ENCODE assay signal across 8 mouse cellular contexts in genomic region chr16:90995023-90995422, GRCm38 (mm10). TPM values are rescaled to one million over a fixed set of nuclear protein-coding genes. Genes with fewer than 3 reads are reported as not detected.
DNase-seq lines count a peak whose midpoint lies in the region; ATAC-seq and TF ChIP-seq lines count a peak whose summit lies in the region.

No protein-coding gene starts in this region.

- no peaks in the 10 kb centered on the region for H3K27me3 ChIP-seq in embryonic facial prominence, embryonic 13.5 days
- no peaks in the 10 kb centered on the region for H3K27me3 ChIP-seq in embryonic facial prominence, embryonic 10.5 days (replicated peaks; ENCODE audit: low read depth, poor library complexity, severe bottlenecking)
- no peaks in the 10 kb centered on the region for H3K27me3 ChIP-seq in heart, postnatal 0 days (ENCODE audit: control insufficient read depth, insufficient read depth, low read length)
- no peaks in the 10 kb centered on the region for H3K27me3 ChIP-seq in lung, postnatal 0 days (replicated peaks; ENCODE audit: insufficient read depth, low read length)
- no peaks in the 10 kb centered on the region for H3K27me3 ChIP-seq in hindbrain, embryonic 11.5 days (ENCODE audit: control insufficient read depth, insufficient read depth, low read length)
- H3K27me3 ChIP-seq in limb, embryonic 10.5 days (ENCODE audit: low read depth, poor library complexity, severe bottlenecking) = no peaks in the 10 kb centered on the region

- TF ChIP-seq EP300 in heart, postnatal 0 days (IDR thresholded peaks at IDR 0.05; ENCODE audit: low read depth) = no peak
- TF ChIP-seq EP300 in lung, postnatal 0 days (IDR thresholded peaks at IDR 0.05) = no peak

- DNase-seq in embryonic facial prominence, embryonic 10.5 days (ENCODE audit: low spot score) = no peak
- DNase-seq in NIH3T3 (ENCODE audit: low read depth) = peak; percentile 17
- DNase-seq in heart, postnatal 0 days (ENCODE audit: low spot score) = peak; percentile 31
- peak; percentile 58 for DNase-seq in lung, postnatal 0 days (ENCODE audit: low spot score)
- no peak for DNase-seq in hindbrain, embryonic 11.5 days (ENCODE audit: low spot score)
- DNase-seq in frontal cortex, adult 2 months (ENCODE audit: extremely low spot score in 1 of 2, low spot score in 1 of 2) = no peak
- DNase-seq in limb, embryonic 10.5 days (ENCODE audit: low spot score) = no peak

- no peaks in the 10 kb centered on the region for H3K9me3 ChIP-seq in embryonic facial prominence, embryonic 13.5 days
- H3K9me3 ChIP-seq in embryonic facial prominence, embryonic 10.5 days = no peaks in the 10 kb centered on the region
- H3K9me3 ChIP-seq in heart, postnatal 0 days (replicated peaks; ENCODE audit: control insufficient read depth, low read length) = no peaks in the 10 kb centered on the region
- no peaks in the 10 kb centered on the region for H3K9me3 ChIP-seq in lung, postnatal 0 days (ENCODE audit: low read length)
- H3K9me3 ChIP-seq in hindbrain, embryonic 11.5 days (ENCODE audit: control insufficient read depth, low read length) = no peaks in the 10 kb centered on the region
- no peaks in the 10 kb centered on the region for H3K9me3 ChIP-seq in limb, embryonic 10.5 days (replicated peaks)

- no peak for TF ChIP-seq CTCF in heart, postnatal 0 days (IDR thresholded peaks at IDR 0.05; ENCODE audit: low read depth)
- TF ChIP-seq CTCF in lung, postnatal 0 days (IDR thresholded peaks at IDR 0.05) = no peak

- H3K36me3 ChIP-seq in embryonic facial prominence, embryonic 13.5 days = peaks cover 12% of the 10 kb centered on the region
- peaks cover 9% of the 10 kb centered on the region; the same call in 1 of the 2 replicates for H3K36me3 ChIP-seq in embryonic facial prominence, embryonic 10.5 days (replicated peaks)
- peaks cover 26% of the 10 kb centered on the region for H3K36me3 ChIP-seq in heart, postnatal 0 days (replicated peaks; ENCODE audit: control insufficient read depth, insufficient read depth, low read length)
- 0 out of 2 replicates have a peak, but pooled peaks cover 6% of the 10 kb centered on the region for H3K36me3 ChIP-seq in lung, postnatal 0 days (ENCODE audit: insufficient read depth, low read length)
- no peaks in the 10 kb centered on the region for H3K36me3 ChIP-seq in hindbrain, embryonic 11.5 days (ENCODE audit: control insufficient read depth, insufficient read depth, low read length)
- peaks cover 7% of the 10 kb centered on the region; the same call in 1 of the 2 replicates for H3K36me3 ChIP-seq in limb, embryonic 10.5 days

- H3K4me1 ChIP-seq in embryonic facial prominence, embryonic 13.5 days = peaks cover 24% of the 10 kb centered on the region
- peaks cover 5% of the 10 kb centered on the region; the same call in 1 of the 2 replicates for H3K4me1 ChIP-seq in embryonic facial prominence, embryonic 10.5 days
- H3K4me1 ChIP-seq in heart, postnatal 0 days (ENCODE audit: control insufficient read depth, insufficient read depth) = peaks cover 14% of the 10 kb centered on the region; the same call in 1 of the 2 replicates
- H3K4me1 ChIP-seq in lung, postnatal 0 days (ENCODE audit: insufficient read depth, low read depth, low read length) = 0 out of 2 replicates have a peak, but pooled peaks cover 4% of the 10 kb centered on the region
- H3K4me1 ChIP-seq in hindbrain, embryonic 11.5 days (replicated peaks; ENCODE audit: control insufficient read depth, insufficient read depth, low read length) = no peaks in the 10 kb centered on the region
- H3K4me1 ChIP-seq in limb, embryonic 10.5 days = peaks cover 4% of the 10 kb centered on the region; the same call in 1 of the 2 replicates

- ATAC-seq in embryonic facial prominence, embryonic 13.5 days (ENCODE audit: insufficient number of reproducible peaks, insufficient read depth, low FRiP score, low TSS enrichment, low read depth) = no peak
- ATAC-seq in heart, postnatal 0 days (ENCODE audit: insufficient read depth, low read depth) = peak; percentile 41; the same call in 1 of the 2 replicates
- ATAC-seq in lung, postnatal 0 days = peak; percentile 67
- no peak for ATAC-seq in hindbrain, embryonic 11.5 days (ENCODE audit: low FRiP score)

- no peak overlapping the region for H3K4me2 ChIP-seq in embryonic facial prominence, embryonic 13.5 days
- H3K4me2 ChIP-seq in heart, postnatal 0 days (ENCODE audit: low read depth, low read length) = no peak overlapping the region
- no peak overlapping the region; the same call in 1 of the 2 replicates for H3K4me2 ChIP-seq in lung, postnatal 0 days (replicated peaks; ENCODE audit: low read depth, low read length)
- no peak overlapping the region for H3K4me2 ChIP-seq in hindbrain, embryonic 11.5 days (replicated peaks; ENCODE audit: low read depth, low read length)

- 0 out of 2 replicates have a peak overlapping the region, but pooled peaks have one; percentile 1 for H3K9ac ChIP-seq in embryonic facial prominence, embryonic 13.5 days
- no peak overlapping the region for H3K9ac ChIP-seq in heart, postnatal 0 days (replicated peaks; ENCODE audit: low read depth, low read length)
- H3K9ac ChIP-seq in lung, postnatal 0 days (replicated peaks; ENCODE audit: low read depth) = no peak overlapping the region
- H3K9ac ChIP-seq in hindbrain, embryonic 11.5 days (ENCODE audit: low read depth, low read length) = no peak overlapping the region

- 66% methylated on average over 4 of the region's 4 CpGs for WGBS in embryonic facial prominence, embryonic 13.5 days
- whole genome bisulfite sequencing in embryonic facial prominence, embryonic 10.5 days = 73% methylated on average over 4 of the region's 4 CpGs
- WGBS in heart, postnatal 0 days = 13% methylated on average over 4 of the region's 4 CpGs
- 22% methylated on average over 4 of the region's 4 CpGs for WGBS in lung, postnatal 0 days
- WGBS in hindbrain, embryonic 11.5 days = 78% methylated on average over 4 of the region's 4 CpGs
- WGBS in limb, embryonic 10.5 days = 59% methylated on average over 4 of the region's 4 CpGs

- H3K4me3 ChIP-seq in embryonic facial prominence, embryonic 13.5 days = no peak overlapping the region
- no peak overlapping the region for H3K4me3 ChIP-seq in embryonic facial prominence, embryonic 10.5 days
- no peak overlapping the region for H3K4me3 ChIP-seq in heart, postnatal 0 days (ENCODE audit: low read depth, low read length)
- H3K4me3 ChIP-seq in lung, postnatal 0 days (ENCODE audit: low read depth, low read length) = no peak overlapping the region
- H3K4me3 ChIP-seq in hindbrain, embryonic 11.5 days (ENCODE audit: low read depth, low read length) = no peak overlapping the region
- H3K4me3 ChIP-seq in limb, embryonic 10.5 days = no peak overlapping the region

- H3K27ac ChIP-seq in embryonic facial prominence, embryonic 13.5 days = no peak overlapping the region
- no peak overlapping the region for H3K27ac ChIP-seq in embryonic facial prominence, embryonic 10.5 days (replicated peaks)
- H3K27ac ChIP-seq in heart, postnatal 0 days (ENCODE audit: low read depth) = no peak overlapping the region; the same call in 1 of the 2 replicates
- H3K27ac ChIP-seq in lung, postnatal 0 days (ENCODE audit: low read length) = 0 out of 2 replicates have a peak overlapping the region, but pooled peaks have one; percentile 26
- H3K27ac ChIP-seq in hindbrain, embryonic 11.5 days (ENCODE audit: low read depth, low read length) = no peak overlapping the region
- H3K27ac ChIP-seq in limb, embryonic 10.5 days = no peak overlapping the region

RNA-seq across cellular contexts. Expression of gene Synj1, which starts 16.1 kb away (rescaled TPM):
- 9.6 and 10.5 TPM in 2 replicates for polyA plus RNA-seq in embryonic facial prominence, embryonic 13.5 days (2015; fragmentation: Nextera tagmentation; extraction: Ambion mirVana)
- polyA plus RNA-seq in embryonic facial prominence, embryonic 10.5 days (2016; fragmentation: Nextera tagmentation; extraction: Ambion mirVana) = 11.6 and 11.8 TPM in 2 replicates
- total RNA-seq in heart, postnatal 0 days (2014; rRNA removed; ENCODE audit: low replicate concordance) = 11.8 and 19.3 TPM in 2 replicates
- 6.6 and 8.5 TPM in 2 replicates for polyA plus RNA-seq in heart, postnatal 0 days (2015; fragmentation: Nextera tagmentation; extraction: Ambion mirVana)
- 12.7 and 13.1 TPM in 2 replicates for polyA plus RNA-seq in lung, postnatal 0 days (2015; fragmentation: Nextera tagmentation; extraction: Ambion mirVana)
- polyA plus RNA-seq in hindbrain, embryonic 11.5 days (2014; fragmentation: Nextera tagmentation; extraction: Ambion mirVana) = 25.3 and 30.5 TPM in 2 replicates
- 141 and 155 TPM in 2 replicates for polyA plus RNA-seq in frontal cortex, adult 2 months (2012; rRNA removed)
- 8.7 and 9.6 TPM in 2 replicates for polyA plus RNA-seq in limb, embryonic 10.5 days (2016; fragmentation: Nextera tagmentation; extraction: Ambion mirVana)

RNA-seq across cellular contexts. Expression of gene Paxbp1, which starts 49.3 kb away (rescaled TPM):
- 71.6 and 76.4 TPM in 2 replicates for polyA plus RNA-seq in embryonic facial prominence, embryonic 13.5 days (2015; fragmentation: Nextera tagmentation; extraction: Ambion mirVana)
- polyA plus RNA-seq in embryonic facial prominence, embryonic 10.5 days (2016; fragmentation: Nextera tagmentation; extraction: Ambion mirVana) = 66.9 and 79.2 TPM in 2 replicates
- total RNA-seq in heart, postnatal 0 days (2014; rRNA removed; ENCODE audit: low replicate concordance) = 30.6 and 33.8 TPM in 2 replicates
- 18.8 and 19.0 TPM in 2 replicates for polyA plus RNA-seq in heart, postnatal 0 days (2015; fragmentation: Nextera tagmentation; extraction: Ambion mirVana)
- 20.3 and 23.9 TPM in 2 replicates for polyA plus RNA-seq in lung, postnatal 0 days (2015; fragmentation: Nextera tagmentation; extraction: Ambion mirVana)
- polyA plus RNA-seq in hindbrain, embryonic 11.5 days (2014; fragmentation: Nextera tagmentation; extraction: Ambion mirVana) = 91.1 and 104 TPM in 2 replicates
- 101 and 103 TPM in 2 replicates for polyA plus RNA-seq in frontal cortex, adult 2 months (2012; rRNA removed)
- polyA plus RNA-seq in limb, embryonic 10.5 days (2016; fragmentation: Nextera tagmentation; extraction: Ambion mirVana) = 60.0 and 76.1 TPM in 2 replicates

Comparison
In these comparisons a context has a peak if more than half of its experiments do, and no peak if none do; other contexts are left out.
1. ATAC-seq: peak in heart, postnatal 0 days (single experiment) and lung, postnatal 0 days (single experiment); none in embryonic facial prominence, embryonic 13.5 days (single experiment) and hindbrain, embryonic 11.5 days (single experiment).
2. DNase-seq: peak in NIH3T3 (single experiment), heart, postnatal 0 days (single experiment) and lung, postnatal 0 days (single experiment); none in embryonic facial prominence, embryonic 10.5 days (single experiment), hindbrain, embryonic 11.5 days (single experiment), frontal cortex, adult 2 months (0 of 2) and limb, embryonic 10.5 days (single experiment).